Mouse (Mus musculus) activated CD4-positive, CD25-positive, alpha-beta regulatory T cell, adult 4 months (primary cell): ENCODE results near the gene Kcnab1. TPM values are rescaled to one million over a fixed set of nuclear protein-coding genes. Genes with fewer than 3 reads are reported as not detected.

Experiments used
- ATAC-seq: one replicate; pipeline ENCODE4 v1.8.0; 2017
- polyA plus RNA-seq, 2 experiments: library from polyadenylated mRNA; unstranded; fragments of 100-300 nt; shearing (Covaris generic); gene quantifications; one replicate each; pipeline ENCODE4 v1.2.1; 2017

The Kcnab1 gene
- polyA plus RNA-seq, 2 experiments from 2014 or later: 0.70 to 0.95 TPM

GRCm38 (mm10) chr3:65204356-65205075 is 95.3 kb downstream of the Kcnab1 start:
- no peak for ATAC-seq

GRCm38 (mm10) chr3:65205539-65206020 is 96.4 kb downstream of the Kcnab1 start:
- ATAC-seq: no peak

GRCm38 (mm10) chr3:65213725-65214124 is 104.5 kb downstream of the Kcnab1 start:
- no peak for ATAC-seq

GRCm38 (mm10) chr3:65214635-65215034 is 105.5 kb downstream of the Kcnab1 start:
- no peak for ATAC-seq

GRCm38 (mm10) chr3:65217673-65218579 is 108.7 kb downstream of the Kcnab1 start:
- ATAC-seq: no peak

- ATAC-seq: no peak
These were observed 111.1 kb downstream of the Kcnab1 start for GRCm38 (mm10) chr3:65220287-65220686.

GRCm38 (mm10) chr3:65223635-65224034 is 114.5 kb downstream of the Kcnab1 start:
- ATAC-seq: no peak

- no peak for ATAC-seq
These were observed 121.8 kb downstream of the Kcnab1 start for GRCm38 (mm10) chr3:65230978-65231377.

GRCm38 (mm10) chr3:65231419-65232090 is 122.4 kb downstream of the Kcnab1 start:
- no peak for ATAC-seq

GRCm38 (mm10) chr3:65249023-65249422 is 139.8 kb downstream of the Kcnab1 start:
- no peak for ATAC-seq

- no peak for ATAC-seq
These were observed 151.3 kb downstream of the Kcnab1 start for GRCm38 (mm10) chr3:65260521-65260920.

GRCm38 (mm10) chr3:65262506-65263422 is 153.6 kb downstream of the Kcnab1 start:
- no peak for ATAC-seq

GRCm38 (mm10) chr3:65273317-65273716 is 164.1 kb downstream of the Kcnab1 start:
- ATAC-seq: no peak

- no peak for ATAC-seq
These were observed 168.6 kb downstream of the Kcnab1 start for GRCm38 (mm10) chr3:65277777-65278176.

- no peak for ATAC-seq
These were observed 174.2 kb downstream of the Kcnab1 start for GRCm38 (mm10) chr3:65283366-65283765.

- no peak for ATAC-seq
These were observed 179.8 kb downstream of the Kcnab1 start for GRCm38 (mm10) chr3:65288994-65289393.

- ATAC-seq: no peak
These were observed 187.8 kb downstream of the Kcnab1 start for GRCm38 (mm10) chr3:65296996-65297395.

- no peak for ATAC-seq
These were observed 190.0 kb downstream of the Kcnab1 start for GRCm38 (mm10) chr3:65299205-65299604.

GRCm38 (mm10) chr3:65301531-65301930 is 192.3 kb downstream of the Kcnab1 start:
- no peak for ATAC-seq

GRCm38 (mm10) chr3:65302559-65302958 is 193.4 kb downstream of the Kcnab1 start:
- no peak for ATAC-seq

GRCm38 (mm10) chr3:65315837-65316236 is 206.7 kb downstream of the Kcnab1 start:
- ATAC-seq: no peak

- no peak for ATAC-seq
These were observed 207.6 kb downstream of the Kcnab1 start for GRCm38 (mm10) chr3:65316738-65317137.
